Mouse (Mus musculus): ENCODE measurements around the gene Reg2. TPM values are rescaled to one million over a fixed set of nuclear protein-coding genes. Genes with fewer than 3 reads are reported as not detected.
"Not testable (repeated sequence)": the region's sequence is repeated elsewhere in the genome, so short reads cannot be mapped to it uniquely, and the experiment has no call there.

Gene Reg2
- total RNA-seq (2018; cell fraction: chromatin; rRNA removed), result not detected
- total RNA-seq (2018; cell fraction: cytosol; rRNA removed), result not detected
- total RNA-seq (2018; cell fraction: nucleus; rRNA removed), result not detected
- polyA plus RNA-seq (2018), result not detected in 3 replicates

- H3K4me3 ChIP-seq (ENCODE audit: inconsistent target); H3K79me2 ChIP-seq (ENCODE audit: inconsistent target); H3K36me3 ChIP-seq (ENCODE audit: inconsistent target); H3K27ac ChIP-seq: not testable (repeated sequence)
- WGBS (ENCODE audit: missing documents), result no CpG with 5 or more reads among the region's 17 CpGs
Observed at GRCm38 (mm10) chr6:78395323-78395722, at the start of gene Reg2. TSS of gene Reg2 (plus strand) at chr6:78395623.

- H3K4me3 ChIP-seq (ENCODE audit: inconsistent target), result no peak overlapping the region
- no peaks in the 10 kb centered on the region for H3K79me2 ChIP-seq (ENCODE audit: inconsistent target)
- H3K27ac ChIP-seq, result no peak overlapping the region
- 54% methylated on average over 2 of the region's 2 CpGs for WGBS (ENCODE audit: missing documents)
- no peaks in the 10 kb centered on the region for H3K36me3 ChIP-seq (ENCODE audit: inconsistent target)
Observed at GRCm38 (mm10) chr6:78361971-78362563, 33.4 kb upstream of the Reg2 start.

GRCm38 (mm10) chr6:78370357-78370756, 25.1 kb upstream of the Reg2 start, which contains the start of gene Reg3b:
TSS of gene Reg3b (plus strand) at chr6:78370657.
- H3K27ac ChIP-seq, result no peak within 1 kb of the TSS
- H3K79me2 ChIP-seq (ENCODE audit: inconsistent target), result no peaks in the 10 kb centered on the region
- no peaks in the 10 kb centered on the region for H3K36me3 ChIP-seq (ENCODE audit: inconsistent target)
- no peak within 1 kb of the TSS for H3K4me3 ChIP-seq (ENCODE audit: inconsistent target)
- WGBS (ENCODE audit: missing documents), result 90% methylated on average over 2 of the region's 2 CpGs

- Histone ChIP-seq H3K79me2 (ENCODE audit: inconsistent target) (no peaks in the 10 kb centered on the region), H3K4me3 (ENCODE audit: inconsistent target) (no peak within 1 kb of the TSS), H3K27ac (no peak within 1 kb of the TSS), H3K36me3 (ENCODE audit: inconsistent target) (no peaks in the 10 kb centered on the region)
- 56% methylated on average over 2 of the region's 2 CpGs for WGBS (ENCODE audit: missing documents)
Observed at GRCm38 (mm10) chr6:78378765-78379164, 16.7 kb upstream of the Reg2 start, which contains the start of gene Reg3d. TSS of gene Reg3d (minus strand) at chr6:78378865.

- H3K27ac ChIP-seq, result no peak within 1 kb of the TSS
- H3K36me3 ChIP-seq (ENCODE audit: inconsistent target), result no peaks in the 10 kb centered on the region
- no peak within 1 kb of the TSS for H3K4me3 ChIP-seq (ENCODE audit: inconsistent target)
- no peaks in the 10 kb centered on the region for H3K79me2 ChIP-seq (ENCODE audit: inconsistent target)
Observed at GRCm38 (mm10) chr6:78380409-78380808, 15.0 kb upstream of the Reg2 start, which contains the start of gene Reg3a. TSS of gene Reg3a (plus strand) at chr6:78380709.

- no peaks in the 10 kb centered on the region for H3K79me2 ChIP-seq (ENCODE audit: inconsistent target)
- H3K27ac ChIP-seq, result no peak overlapping the region
- H3K4me3 ChIP-seq (ENCODE audit: inconsistent target), result no peak overlapping the region
- no peaks in the 10 kb centered on the region for H3K36me3 ChIP-seq (ENCODE audit: inconsistent target)
- WGBS (ENCODE audit: missing documents), result 77% methylated on average over 3 of the region's 3 CpGs
Observed at GRCm38 (mm10) chr6:78385609-78386008, 9.8 kb upstream of the Reg2 start.

GRCm38 (mm10) chr6:78422411-78422810, 27.0 kb downstream of the Reg2 start, which contains the start of gene Reg1:
TSS of gene Reg1 (plus strand) at chr6:78422711.
- not testable (repeated sequence) for H3K79me2 ChIP-seq (ENCODE audit: inconsistent target); H3K36me3 ChIP-seq (ENCODE audit: inconsistent target); H3K27ac ChIP-seq; H3K4me3 ChIP-seq (ENCODE audit: inconsistent target)

GRCm38 (mm10) chr6:78425497-78425896, 30.1 kb downstream of the Reg2 start:
- H3K79me2 ChIP-seq (ENCODE audit: inconsistent target), result no peaks in the 10 kb centered on the region
- H3K4me3 ChIP-seq (ENCODE audit: inconsistent target), result no peak overlapping the region
- no peaks in the 10 kb centered on the region for H3K36me3 ChIP-seq (ENCODE audit: inconsistent target)
- no peak overlapping the region for H3K27ac ChIP-seq
- 97% methylated on average over 3 of the region's 3 CpGs for WGBS (ENCODE audit: missing documents)

- Histone ChIP-seq H3K27ac (no peak overlapping the region), H3K4me3 (ENCODE audit: inconsistent target) (no peak overlapping the region), H3K36me3 (ENCODE audit: inconsistent target) (no peaks in the 10 kb centered on the region), H3K79me2 (ENCODE audit: inconsistent target) (no peaks in the 10 kb centered on the region)
- WGBS (ENCODE audit: missing documents), result 64% methylated on average over 1 of the region's 1 CpGs
Observed at GRCm38 (mm10) chr6:78447202-78447601, 51.8 kb downstream of the Reg2 start.

- H3K4me3 ChIP-seq (ENCODE audit: inconsistent target), result no peak overlapping the region
- H3K27ac ChIP-seq, result no peak overlapping the region
- H3K79me2 ChIP-seq (ENCODE audit: inconsistent target), result no peaks in the 10 kb centered on the region
- H3K36me3 ChIP-seq (ENCODE audit: inconsistent target), result no peaks in the 10 kb centered on the region
Observed at GRCm38 (mm10) chr6:78448409-78448808, 53.0 kb downstream of the Reg2 start.

GRCm38 (mm10) chr6:78452804-78453203, 57.4 kb downstream of the Reg2 start:
- no peak overlapping the region for H3K4me3 ChIP-seq (ENCODE audit: inconsistent target)
- H3K79me2 ChIP-seq (ENCODE audit: inconsistent target), result no peaks in the 10 kb centered on the region
- no peaks in the 10 kb centered on the region for H3K36me3 ChIP-seq (ENCODE audit: inconsistent target)
- WGBS (ENCODE audit: missing documents), result 88% methylated on average over 2 of the region's 2 CpGs
- no peak overlapping the region for H3K27ac ChIP-seq

Other genes with a start within 250 kb of the Reg2 start
- not detected in 3 replicates for gene Reg3b, start 25.0 kb upstream of the Reg2 start, polyA plus RNA-seq (2018)
- not detected in 3 replicates for gene Reg3d, start 16.8 kb upstream of the Reg2 start, polyA plus RNA-seq (2018)
- not detected in 3 replicates for gene Reg3a, start 14.9 kb upstream of the Reg2 start, polyA plus RNA-seq (2018)
- gene Reg1, start 27.1 kb downstream of the Reg2 start, polyA plus RNA-seq (2018), result not detected in 3 replicates
- gene Reg3g, start 73.2 kb downstream of the Reg2 start, polyA plus RNA-seq (2018), result not detected in 3 replicates